ENCODE assay signal across 11 mouse cellular contexts in genomic region chr11:50439857-50440256, GRCm38 (mm10). TPM values are rescaled to one million over a fixed set of nuclear protein-coding genes. Genes with fewer than 3 reads are reported as not detected.
DNase-seq lines count a peak whose midpoint lies in the region; ATAC-seq and TF ChIP-seq lines count a peak whose summit lies in the region.
"Had no signal": no experiment of that assay in that cellular context is flagged by ENCODE, and none has a peak within 500 bp of the region (broad histone marks: within the 10 kb centered on the region; RNA-seq: fewer than 3 reads in every experiment).

No protein-coding gene starts in this region.

- ATAC-seq in heart, embryonic 12.5 days (ENCODE audit: insufficient number of reproducible peaks, low FRiP score): no peak
- no peak for ATAC-seq in activated CD4-positive, CD25-positive, alpha-beta regulatory T cell, adult 4 months
- no peak for ATAC-seq in midbrain, embryonic 15.5 days (replicated peaks)

- H3K27me3 ChIP-seq in heart, embryonic 12.5 days (replicated peaks): peaks cover 16% of the 10 kb centered on the region
- no peaks in the 10 kb centered on the region for H3K27me3 ChIP-seq in midbrain, embryonic 15.5 days (replicated peaks)
- H3K27me3 ChIP-seq: kidney, embryonic 15.5 days had no signal

- TF ChIP-seq CTCF in bone marrow, adult 2 months (IDR thresholded peaks at IDR 0.05; ENCODE audit: control insufficient read depth, insufficient read depth, low read length): peak; percentile 44

- no peak for TF ChIP-seq POLR2A in bone marrow, adult 2 months (IDR thresholded peaks at IDR 0.05; ENCODE audit: borderline replicate concordance, control insufficient read depth, low read depth, low read length)

- no peak overlapping the region for H3K4me3 ChIP-seq in heart, embryonic 12.5 days
- no peak overlapping the region for H3K4me3 ChIP-seq in bone marrow, adult 2 months (replicated peaks; ENCODE audit: control insufficient read depth, low read depth, low read length)
- H3K4me3 ChIP-seq in midbrain, embryonic 15.5 days: no peak overlapping the region
- H3K4me3 ChIP-seq: kidney, embryonic 15.5 days had no signal

- peak; percentile 58 for DNase-seq in heart, postnatal 4 days
- DNase-seq in thymus, postnatal 25 days: peak; percentile 27
- DNase-seq in thymus, adult 18-20 months: no peak
- no peak for DNase-seq in T-cell, adult 2 months (ENCODE audit: low spot score)
- DNase-seq: cerebellum, adult 9-10 months had no signal

- H3K36me3 ChIP-seq in heart, embryonic 12.5 days: no peaks in the 10 kb centered on the region
- H3K36me3 ChIP-seq in midbrain, embryonic 15.5 days (replicated peaks): no peaks in the 10 kb centered on the region
- H3K36me3 ChIP-seq: kidney, embryonic 15.5 days had no signal

- no peak overlapping the region for H3K27ac ChIP-seq in heart, embryonic 12.5 days (ENCODE audit: poor library complexity, severe bottlenecking)
- no peak overlapping the region for H3K27ac ChIP-seq in bone marrow, adult 2 months (ENCODE audit: control insufficient read depth, insufficient read depth, low read depth, low read length, poor library complexity)
- H3K27ac ChIP-seq in midbrain, embryonic 15.5 days: no peak overlapping the region
- H3K27ac ChIP-seq: kidney, embryonic 15.5 days; macrophage had no signal

- H3K9me3 ChIP-seq in heart, embryonic 12.5 days (replicated peaks): no peaks in the 10 kb centered on the region
- no peaks in the 10 kb centered on the region for H3K9me3 ChIP-seq in midbrain, embryonic 15.5 days
- H3K9me3 ChIP-seq: kidney, embryonic 15.5 days had no signal

- WGBS in heart, embryonic 12.5 days: 64% methylated on average over 8 of the region's 8 CpGs
- WGBS in bone marrow, adult 2 months: 68% methylated on average over 8 of the region's 8 CpGs
- WGBS in midbrain, embryonic 15.5 days: 67% methylated on average over 8 of the region's 8 CpGs

- H3K4me2 ChIP-seq in heart, embryonic 12.5 days: no peak overlapping the region
- H3K4me2 ChIP-seq in midbrain, embryonic 15.5 days: no peak overlapping the region
- H3K4me2 ChIP-seq: kidney, embryonic 15.5 days had no signal

- H3K4me1 ChIP-seq in heart, embryonic 12.5 days (replicated peaks): no peaks in the 10 kb centered on the region
- H3K4me1 ChIP-seq in bone marrow, adult 2 months (ENCODE audit: control insufficient read depth, insufficient read depth, low read length): no peaks in the 10 kb centered on the region; the same call in 1 of the 2 replicates
- no peaks in the 10 kb centered on the region for H3K4me1 ChIP-seq in midbrain, embryonic 15.5 days
- H3K4me1 ChIP-seq: kidney, embryonic 15.5 days had no signal

- H3K9ac ChIP-seq in heart, embryonic 12.5 days: no peak overlapping the region
- no peak overlapping the region for H3K9ac ChIP-seq in midbrain, embryonic 15.5 days
- H3K9ac ChIP-seq: kidney, embryonic 15.5 days had no signal

RNA-seq across cellular contexts. Expression of gene Rufy1, which starts 8.9 kb away (rescaled TPM):
- total RNA-seq in heart, postnatal 4 days (2021): 10 to 100 TPM; 27.1 to 27.9 TPM
- polyA plus RNA-seq in heart, embryonic 12.5 days (2016; fragmentation: Nextera tagmentation; extraction: Ambion mirVana): 19.6 and 21.8 TPM in 2 replicates
- polyA plus RNA-seq in bone marrow, adult 2 months (2011; ENCODE audit: insufficient read depth, insufficient read length, low replicate concordance, missing spikeins): 7.7 and 12.5 TPM in 2 replicates
- polyA plus RNA-seq in activated CD4-positive, CD25-positive, alpha-beta regulatory T cell, adult 4 months (2017; shearing (Covaris generic)): 10 to 100 TPM in 1 of 2 experiments, 1 to 10 TPM in 1; 9.5 to 10.2 TPM
- 28.1 and 29.5 TPM in 2 replicates for polyA plus RNA-seq in midbrain, embryonic 15.5 days (2015; fragmentation: Nextera tagmentation; extraction: Ambion mirVana)

Comparison
In these comparisons a context has a peak if more than half of its experiments do, and no peak if none do; other contexts are left out.
1. DNase-seq: peak in heart, postnatal 4 days (single experiment) and thymus, postnatal 25 days (single experiment); none in thymus, adult 18-20 months (0 of 2) and T-cell, adult 2 months (single experiment).